Comparison of ENCODE assay signal across 10 mouse cellular contexts in the genomic region with DNA sequence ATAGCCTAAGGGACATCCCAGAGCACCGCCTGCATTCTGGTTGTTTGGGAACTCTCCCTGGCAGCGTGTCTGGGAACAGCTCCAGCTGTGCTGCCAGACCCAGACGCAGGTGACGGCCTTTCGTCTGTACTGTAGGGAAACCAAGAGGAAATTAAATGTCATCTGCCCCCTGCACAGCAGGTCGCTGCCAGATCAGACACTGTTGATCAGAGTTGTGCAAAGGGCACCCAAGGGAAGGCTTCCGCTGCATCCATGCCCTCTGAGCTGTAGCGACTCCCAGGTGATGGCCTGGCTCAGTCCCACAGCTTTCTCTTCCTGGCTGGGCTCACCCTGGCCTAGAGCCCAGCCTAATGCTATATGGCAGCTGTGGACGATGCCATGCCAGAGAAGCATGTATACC. TPM values are rescaled to one million over a fixed set of nuclear protein-coding genes. Genes with fewer than 3 reads are reported as not detected.
A peak's percentile ranks its signal among the peaks of the same experiment; 100 is the strongest.
DNase-seq lines count a peak whose midpoint lies in the region; ATAC-seq lines count a peak whose summit lies in the region.
"Had no signal": no experiment of that assay in that cellular context is flagged by ENCODE, and none has a peak within 500 bp of the region (broad histone marks: within the 10 kb centered on the region; RNA-seq: fewer than 3 reads in every experiment).

No protein-coding gene starts in this region.

- ATAC-seq in hindbrain, embryonic 16.5 days: peak; percentile 46; the same call in 1 of the 2 replicates
- ATAC-seq: forebrain, postnatal 0 days had no signal

- H3K4me1 ChIP-seq in hindbrain, embryonic 16.5 days (ENCODE audit: control insufficient read depth, insufficient read depth, low read depth, low read length): peaks cover 19% of the 10 kb centered on the region

- no peak overlapping the region for H3K4me3 ChIP-seq in hindbrain, embryonic 16.5 days (ENCODE audit: low read length)

- WGBS in hindbrain, embryonic 16.5 days: 38% methylated on average over 9 of the region's 9 CpGs

- peak; percentile 33 to 54 for DNase-seq in adrenal gland, adult (ENCODE audit: inconsistent age in 2 of 2, low spot score in 1 of 2)
- no peak for DNase-seq in adrenal gland, postnatal 4 days (ENCODE audit: low spot score in 2 of 2)
- DNase-seq in kidney, postnatal 36 days: peak; percentile 6 to 18
- no peak for DNase-seq in kidney, adult 18-20 months
- DNase-seq in cerebellum, adult 9-11 months: peak; percentile 39
- no peak for DNase-seq in thymus, postnatal 36 days
- no peak for DNase-seq in spleen, postnatal 36 days (ENCODE audit: low spot score in 2 of 2)
- DNase-seq: forebrain, postnatal 0 days; lung, adult 18-20 months had no signal

- no peaks in the 10 kb centered on the region for H3K27me3 ChIP-seq in hindbrain, embryonic 16.5 days (replicated peaks; ENCODE audit: control insufficient read depth, insufficient read depth, low read length)

- H3K9me3 ChIP-seq in hindbrain, embryonic 16.5 days (ENCODE audit: control insufficient read depth, low read length): no peaks in the 10 kb centered on the region

- no peak overlapping the region for H3K9ac ChIP-seq in hindbrain, embryonic 16.5 days (ENCODE audit: low read depth, low read length)
- H3K9ac ChIP-seq: forebrain, postnatal 0 days had no signal

- 0 out of 2 replicates have a peak, but pooled peaks cover 2% of the 10 kb centered on the region for H3K36me3 ChIP-seq in hindbrain, embryonic 16.5 days (ENCODE audit: control insufficient read depth, insufficient read depth, low read length)

- no peak overlapping the region for H3K27ac ChIP-seq in hindbrain, embryonic 16.5 days (ENCODE audit: low read depth, low read length)

- no peak overlapping the region for H3K4me2 ChIP-seq in hindbrain, embryonic 16.5 days (ENCODE audit: low read length)

RNA-seq across cellular contexts. Expression of a gene that starts 58.1 kb away (rescaled TPM):
- total RNA-seq in adrenal gland, postnatal 4 days (2021): 100 to 1,000 TPM in 1 of 2 experiments, 10 to 100 TPM in 1; 96.5 to 103 TPM
- polyA plus RNA-seq in hindbrain, embryonic 16.5 days (2015; fragmentation: Nextera tagmentation; extraction: Ambion mirVana): 254 and 276 TPM in 2 replicates

Comparison
In these comparisons a context has a peak if more than half of its experiments do, and no peak if none do; other contexts are left out.
1. DNase-seq: peak in adrenal gland, adult (2 of 2), kidney, postnatal 36 days (2 of 2) and cerebellum, adult 9-11 months (single experiment); none in adrenal gland, postnatal 4 days (0 of 2), kidney, adult 18-20 months (single experiment), thymus, postnatal 36 days (0 of 2) and spleen, postnatal 36 days (0 of 2).